Mouse (Mus musculus): ENCODE measurements around the gene Gli3. TPM values are rescaled to one million over a fixed set of nuclear protein-coding genes. Genes with fewer than 3 reads are reported as not detected.

The Gli3 gene
- polyA plus RNA-seq, 1 experiment from 2014 or later: 35.2 TPM

DNA sequence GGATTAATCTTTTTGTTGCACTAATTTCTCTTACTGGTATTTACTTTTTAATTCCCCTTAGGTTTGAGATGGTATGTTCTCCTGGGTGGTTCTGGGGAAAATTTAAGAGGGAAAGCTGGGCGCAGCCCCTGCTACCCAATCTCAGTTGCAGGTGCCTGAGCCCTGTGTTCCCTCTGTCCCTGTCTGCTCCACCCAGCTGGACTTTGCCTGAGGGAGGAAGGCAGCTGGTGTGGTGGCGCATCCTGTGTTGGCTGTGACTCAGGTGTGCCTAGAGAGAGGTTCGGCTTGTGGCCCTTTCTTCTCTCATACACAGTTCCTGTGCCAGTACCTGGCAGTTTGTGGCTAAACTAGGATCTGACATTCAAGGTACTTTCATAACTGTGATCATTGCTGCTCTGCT lies 74.6 kb downstream of the Gli3 start:
- no peaks in the 10 kb centered on the region for H3K9me3 ChIP-seq (ENCODE audit: control insufficient read depth, low read depth, low read length)
- no peak for ATAC-seq (ENCODE audit: insufficient number of reproducible peaks, insufficient read depth, low FRiP score, low read depth)
- H3K4me1 ChIP-seq (ENCODE audit: control insufficient read depth, insufficient read depth, low read length): peaks cover 25% of the 10 kb centered on the region
- no peaks in the 10 kb centered on the region for H3K36me3 ChIP-seq (ENCODE audit: control insufficient read depth, insufficient read depth, low read length)
- no peak overlapping the region for H3K9ac ChIP-seq (replicated peaks; ENCODE audit: low read depth, low read length)
- no peak overlapping the region for H3K4me3 ChIP-seq (ENCODE audit: low read depth, low read length)
- no peak overlapping the region for H3K27ac ChIP-seq (ENCODE audit: low read length)
- WGBS: 72% methylated on average over 3 of the region's 3 CpGs
- H3K27me3 ChIP-seq (ENCODE audit: control insufficient read depth, insufficient read depth, low read length): no peaks in the 10 kb centered on the region
- no peak overlapping the region for H3K4me2 ChIP-seq (replicated peaks; ENCODE audit: low read depth, low read length)

DNA sequence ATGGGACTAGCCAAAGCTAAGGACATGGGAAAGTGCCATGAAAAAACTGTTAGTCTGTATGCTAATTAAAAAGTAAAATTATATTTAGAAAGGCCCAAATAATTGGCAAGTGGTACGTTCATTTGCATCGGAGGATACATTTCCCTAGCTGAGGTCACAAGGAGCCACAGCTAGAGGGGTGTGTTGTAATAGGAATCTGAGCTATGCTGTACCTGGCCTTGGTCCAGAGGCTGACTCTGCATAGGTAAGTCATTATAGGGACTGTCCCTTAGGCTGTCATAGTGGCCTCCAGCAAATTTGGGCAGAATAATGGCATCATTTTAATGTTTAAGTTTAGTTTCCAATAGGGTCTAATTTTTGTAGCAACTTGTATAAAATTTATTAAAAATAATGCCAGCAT lies 75.4 kb downstream of the Gli3 start:
- WGBS: 80% methylated on average over 2 of the region's 2 CpGs
- H3K4me3 ChIP-seq (ENCODE audit: low read depth, low read length): no peak overlapping the region
- no peaks in the 10 kb centered on the region for H3K27me3 ChIP-seq (ENCODE audit: control insufficient read depth, insufficient read depth, low read length)
- ATAC-seq (ENCODE audit: insufficient number of reproducible peaks, insufficient read depth, low FRiP score, low read depth): no peak
- H3K36me3 ChIP-seq (ENCODE audit: control insufficient read depth, insufficient read depth, low read length): no peaks in the 10 kb centered on the region
- H3K9me3 ChIP-seq (ENCODE audit: control insufficient read depth, low read depth, low read length): no peaks in the 10 kb centered on the region
- peaks cover 25% of the 10 kb centered on the region for H3K4me1 ChIP-seq (ENCODE audit: control insufficient read depth, insufficient read depth, low read length)
- H3K27ac ChIP-seq (ENCODE audit: low read length): no peak overlapping the region
- no peak overlapping the region for H3K9ac ChIP-seq (replicated peaks; ENCODE audit: low read depth, low read length)
- no peak overlapping the region for H3K4me2 ChIP-seq (replicated peaks; ENCODE audit: low read depth, low read length)

DNA sequence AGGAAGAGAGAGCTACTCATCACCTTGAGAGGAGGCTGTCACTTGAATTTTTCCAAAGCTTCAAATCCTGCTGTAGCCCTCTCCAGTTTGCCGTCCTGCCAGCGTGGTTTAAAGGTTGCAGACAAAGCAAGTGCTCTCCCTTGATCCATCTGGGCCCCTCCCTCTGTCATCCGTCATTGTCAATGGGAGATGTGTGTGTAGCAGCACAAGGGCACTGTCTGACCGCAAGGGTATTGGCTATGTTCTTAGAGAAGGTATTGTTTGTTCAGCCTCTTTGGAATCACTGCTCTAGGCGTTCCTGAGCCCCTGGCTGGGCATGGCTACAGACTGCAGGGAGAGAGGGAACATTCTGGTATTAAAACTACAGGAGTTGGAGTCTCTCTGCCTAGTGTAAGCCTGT lies 79.0 kb downstream of the Gli3 start:
- no peaks in the 10 kb centered on the region for H3K27me3 ChIP-seq (ENCODE audit: control insufficient read depth, insufficient read depth, low read length)
- H3K27ac ChIP-seq (ENCODE audit: low read length): no peak overlapping the region
- 23% methylated on average over 5 of the region's 5 CpGs for WGBS
- H3K4me1 ChIP-seq (ENCODE audit: control insufficient read depth, insufficient read depth, low read length): peaks cover 38% of the 10 kb centered on the region
- H3K36me3 ChIP-seq (ENCODE audit: control insufficient read depth, insufficient read depth, low read length): no peaks in the 10 kb centered on the region
- H3K4me3 ChIP-seq (ENCODE audit: low read depth, low read length): no peak overlapping the region
- no peaks in the 10 kb centered on the region for H3K9me3 ChIP-seq (ENCODE audit: control insufficient read depth, low read depth, low read length)
- H3K4me2 ChIP-seq (replicated peaks; ENCODE audit: low read depth, low read length): no peak overlapping the region
- ATAC-seq (ENCODE audit: insufficient number of reproducible peaks, insufficient read depth, low FRiP score, low read depth): no peak
- no peak overlapping the region for H3K9ac ChIP-seq (replicated peaks; ENCODE audit: low read depth, low read length)

DNA sequence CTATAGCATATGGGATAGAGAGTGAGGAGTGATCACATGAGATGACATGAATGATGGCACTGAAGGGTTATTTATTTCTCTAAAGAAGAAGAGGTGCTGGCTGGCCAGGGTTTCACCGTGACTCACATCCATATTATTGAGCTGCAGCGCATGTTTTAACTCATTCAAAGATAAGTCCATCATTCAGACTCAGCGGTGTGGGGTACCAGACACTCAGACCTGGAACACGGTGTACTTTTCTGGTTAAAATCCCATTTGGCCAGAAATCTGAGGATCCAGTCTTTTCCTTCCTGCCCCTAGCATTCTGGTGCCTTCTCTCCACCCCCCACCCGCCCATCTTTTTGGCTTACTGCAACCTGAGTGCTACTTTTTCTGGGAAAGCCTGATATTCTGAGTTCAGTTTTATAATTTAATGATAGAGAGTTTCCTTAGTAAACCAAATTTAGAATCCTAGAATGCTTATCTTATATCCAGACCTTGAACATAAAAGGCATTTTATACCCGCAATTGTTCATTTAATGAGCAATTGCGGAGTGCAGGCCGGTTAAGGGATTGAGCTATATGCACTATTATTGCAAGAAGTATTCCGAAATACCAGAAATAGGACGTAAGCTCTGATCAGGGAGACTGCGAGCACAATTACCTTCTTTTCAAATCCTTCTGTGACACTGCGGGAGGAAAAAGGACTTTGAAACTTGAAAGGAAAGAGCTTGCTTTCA lies 80.3 kb downstream of the Gli3 start:
- no peak overlapping the region for H3K9ac ChIP-seq (replicated peaks; ENCODE audit: low read depth, low read length)
- no peak overlapping the region for H3K27ac ChIP-seq (ENCODE audit: low read length)
- H3K4me2 ChIP-seq (replicated peaks; ENCODE audit: low read depth, low read length): no peak overlapping the region
- 59% methylated on average over 12 of the region's 12 CpGs for WGBS
- H3K9me3 ChIP-seq (ENCODE audit: control insufficient read depth, low read depth, low read length): no peaks in the 10 kb centered on the region
- no peaks in the 10 kb centered on the region for H3K36me3 ChIP-seq (ENCODE audit: control insufficient read depth, insufficient read depth, low read length)
- H3K27me3 ChIP-seq (ENCODE audit: control insufficient read depth, insufficient read depth, low read length): no peaks in the 10 kb centered on the region
- no peak for ATAC-seq (ENCODE audit: insufficient number of reproducible peaks, insufficient read depth, low FRiP score, low read depth)
- H3K4me3 ChIP-seq (ENCODE audit: low read depth, low read length): no peak overlapping the region
- peaks cover 26% of the 10 kb centered on the region; the same call in 1 of the 2 replicates for H3K4me1 ChIP-seq (ENCODE audit: control insufficient read depth, insufficient read depth, low read length)

DNA sequence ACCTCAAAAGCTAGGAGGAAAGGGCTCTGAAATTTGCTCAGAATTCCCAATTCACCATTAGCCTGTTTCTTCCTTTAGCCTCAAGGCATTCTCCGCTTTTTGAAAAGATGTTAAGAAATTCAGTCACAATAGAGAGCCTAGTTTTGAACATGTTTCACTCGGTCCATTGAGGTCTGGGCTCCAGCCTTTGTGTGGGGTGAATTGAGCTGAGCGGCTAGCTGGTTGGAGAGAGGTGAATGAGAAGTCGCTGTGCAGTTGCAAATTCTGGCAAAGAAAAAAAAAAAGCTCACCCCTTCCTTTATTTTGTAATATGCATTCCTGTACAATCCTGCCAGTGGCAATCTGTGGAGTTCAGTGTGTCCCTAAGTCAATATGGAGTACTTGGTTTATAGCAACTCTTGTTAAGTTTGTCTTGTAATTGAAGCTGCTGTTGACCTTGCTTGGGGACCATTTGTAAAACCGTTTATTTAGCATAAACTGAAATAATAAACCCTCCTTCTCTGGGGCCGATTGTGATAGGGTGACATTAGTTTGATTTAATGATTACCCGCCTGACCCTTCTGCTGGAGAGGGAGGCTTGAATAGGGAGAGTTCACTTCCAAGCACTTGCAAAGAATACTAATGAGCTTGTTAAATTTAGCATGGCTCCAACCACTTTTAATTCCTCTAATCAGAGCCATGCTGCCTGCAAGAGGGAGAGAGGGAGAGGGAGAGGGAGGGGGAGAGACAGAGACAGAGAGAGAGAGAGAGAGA lies 81.0 kb downstream of the Gli3 start:
- H3K4me1 ChIP-seq (ENCODE audit: control insufficient read depth, insufficient read depth, low read length): peaks cover 24% of the 10 kb centered on the region; the same call in 1 of the 2 replicates
- WGBS: 38% methylated on average over 7 of the region's 7 CpGs
- H3K4me2 ChIP-seq (replicated peaks; ENCODE audit: low read depth, low read length): no peak overlapping the region
- no peak for ATAC-seq (ENCODE audit: insufficient number of reproducible peaks, insufficient read depth, low FRiP score, low read depth)
- H3K27ac ChIP-seq (ENCODE audit: low read length): no peak overlapping the region
- no peaks in the 10 kb centered on the region for H3K9me3 ChIP-seq (ENCODE audit: control insufficient read depth, low read depth, low read length)
- no peaks in the 10 kb centered on the region for H3K27me3 ChIP-seq (ENCODE audit: control insufficient read depth, insufficient read depth, low read length)
- H3K36me3 ChIP-seq (ENCODE audit: control insufficient read depth, insufficient read depth, low read length): no peaks in the 10 kb centered on the region
- H3K4me3 ChIP-seq (ENCODE audit: low read depth, low read length): no peak overlapping the region
- H3K9ac ChIP-seq (replicated peaks; ENCODE audit: low read depth, low read length): no peak overlapping the region

DNA sequence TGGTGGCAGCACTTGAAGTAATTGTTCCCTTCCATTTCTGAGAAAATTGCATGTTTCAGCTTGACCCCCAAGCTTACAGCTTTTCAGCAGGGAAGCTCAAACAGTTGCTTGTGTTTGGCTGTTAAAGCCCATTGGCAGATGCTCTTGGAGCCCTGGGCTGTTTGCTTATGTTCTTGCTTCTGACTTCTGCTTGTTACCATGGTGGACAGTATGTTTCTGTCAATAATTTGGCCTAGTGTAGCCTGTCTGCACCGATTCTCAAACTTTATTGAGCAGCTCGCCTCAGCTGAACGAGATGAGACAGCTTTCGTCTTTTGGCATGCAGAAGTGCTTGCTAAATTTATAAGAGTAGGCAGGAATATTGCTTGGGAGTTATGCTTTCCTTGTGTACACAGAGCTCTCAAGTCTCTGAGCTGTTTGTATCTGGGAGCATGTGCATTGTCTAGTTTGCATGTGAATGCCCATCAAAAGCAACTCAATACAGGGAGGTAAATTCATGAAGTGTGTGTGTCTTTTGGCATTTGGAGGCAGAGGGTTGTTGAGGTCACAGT lies 82.4 kb downstream of the Gli3 start:
- H3K36me3 ChIP-seq (ENCODE audit: control insufficient read depth, insufficient read depth, low read length): no peaks in the 10 kb centered on the region
- H3K9me3 ChIP-seq (ENCODE audit: control insufficient read depth, low read depth, low read length): no peaks in the 10 kb centered on the region
- no peak overlapping the region for H3K9ac ChIP-seq (replicated peaks; ENCODE audit: low read depth, low read length)
- WGBS: 60% methylated on average over 4 of the region's 4 CpGs
- H3K4me1 ChIP-seq (ENCODE audit: control insufficient read depth, insufficient read depth, low read length): peaks cover 24% of the 10 kb centered on the region; the same call in 1 of the 2 replicates
- ATAC-seq (ENCODE audit: insufficient number of reproducible peaks, insufficient read depth, low FRiP score, low read depth): no peak
- H3K4me3 ChIP-seq (ENCODE audit: low read depth, low read length): no peak overlapping the region
- no peaks in the 10 kb centered on the region for H3K27me3 ChIP-seq (ENCODE audit: control insufficient read depth, insufficient read depth, low read length)
- no peak overlapping the region for H3K4me2 ChIP-seq (replicated peaks; ENCODE audit: low read depth, low read length)
- no peak overlapping the region for H3K27ac ChIP-seq (ENCODE audit: low read length)

DNA sequence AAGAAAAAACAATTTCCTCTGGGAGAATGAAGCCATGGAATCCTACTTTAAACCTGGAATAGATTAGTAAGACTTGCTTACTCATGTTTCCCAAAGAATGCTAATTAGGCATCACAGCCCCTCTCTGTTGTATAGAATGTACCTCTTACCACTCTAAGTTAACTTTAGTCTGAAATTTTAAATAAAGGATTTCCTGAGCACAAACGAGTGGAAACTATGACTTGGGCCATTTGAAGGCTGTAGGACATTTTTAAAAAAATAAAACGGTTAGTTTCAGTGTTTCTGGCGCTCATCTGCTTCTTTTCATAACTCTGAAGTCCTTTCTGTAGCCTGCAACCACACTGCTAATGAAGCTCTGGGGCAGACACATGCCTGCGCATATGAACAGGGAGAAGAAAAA lies 83.2 kb downstream of the Gli3 start:
- 0 out of 2 replicates have a peak overlapping the region, but pooled peaks have one; percentile 15 for H3K27ac ChIP-seq (ENCODE audit: low read length)
- no peak overlapping the region for H3K4me2 ChIP-seq (replicated peaks; ENCODE audit: low read depth, low read length)
- H3K9ac ChIP-seq (replicated peaks; ENCODE audit: low read depth, low read length): no peak overlapping the region
- 63% methylated on average over 4 of the region's 4 CpGs for WGBS
- H3K4me3 ChIP-seq (ENCODE audit: low read depth, low read length): no peak overlapping the region
- no peaks in the 10 kb centered on the region for H3K27me3 ChIP-seq (ENCODE audit: control insufficient read depth, insufficient read depth, low read length)
- no peaks in the 10 kb centered on the region for H3K9me3 ChIP-seq (ENCODE audit: control insufficient read depth, low read depth, low read length)
- no peaks in the 10 kb centered on the region for H3K36me3 ChIP-seq (ENCODE audit: control insufficient read depth, insufficient read depth, low read length)
- ATAC-seq (ENCODE audit: insufficient number of reproducible peaks, insufficient read depth, low FRiP score, low read depth): no peak
- H3K4me1 ChIP-seq (ENCODE audit: control insufficient read depth, insufficient read depth, low read length): peaks cover 19% of the 10 kb centered on the region; the same call in 1 of the 2 replicates

DNA sequence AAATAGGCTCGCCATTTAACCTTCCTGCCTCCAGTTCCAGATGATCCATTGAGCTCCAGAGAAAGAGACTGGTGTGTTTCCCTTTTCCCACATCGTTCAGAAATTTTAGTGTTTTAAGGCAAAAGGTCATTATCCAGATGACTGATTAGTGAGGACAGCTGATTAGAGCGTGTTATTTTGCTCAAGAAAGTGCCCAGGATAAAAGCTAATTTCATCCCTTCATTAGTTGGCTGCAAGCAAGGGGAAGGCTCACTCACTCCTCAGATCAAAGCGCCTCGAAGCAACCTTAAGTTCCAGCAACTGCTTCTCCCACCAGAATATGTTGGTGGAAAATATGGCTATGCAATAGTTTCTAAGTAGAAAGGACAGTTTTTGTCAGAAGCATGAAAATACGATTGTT lies 86.4 kb downstream of the Gli3 start:
- no peaks in the 10 kb centered on the region for H3K36me3 ChIP-seq (ENCODE audit: control insufficient read depth, insufficient read depth, low read length)
- no peaks in the 10 kb centered on the region for H3K9me3 ChIP-seq (ENCODE audit: control insufficient read depth, low read depth, low read length)
- no peak for ATAC-seq (ENCODE audit: insufficient number of reproducible peaks, insufficient read depth, low FRiP score, low read depth)
- no peak overlapping the region for H3K4me3 ChIP-seq (ENCODE audit: low read depth, low read length)
- 61% methylated on average over 6 of the region's 6 CpGs for WGBS
- peaks cover 13% of the 10 kb centered on the region; the same call in 1 of the 2 replicates for H3K4me1 ChIP-seq (ENCODE audit: control insufficient read depth, insufficient read depth, low read length)
- H3K27me3 ChIP-seq (ENCODE audit: control insufficient read depth, insufficient read depth, low read length): no peaks in the 10 kb centered on the region
- no peak overlapping the region for H3K27ac ChIP-seq (ENCODE audit: low read length)
- no peak overlapping the region for H3K9ac ChIP-seq (replicated peaks; ENCODE audit: low read depth, low read length)
- H3K4me2 ChIP-seq (replicated peaks; ENCODE audit: low read depth, low read length): no peak overlapping the region
